Mouse (Mus musculus): ENCODE measurements around the gene Epp13. TPM values are rescaled to one million over a fixed set of nuclear protein-coding genes. Genes with fewer than 3 reads are reported as not detected.
"Not testable (repeated sequence)": the region's sequence is repeated elsewhere in the genome, so short reads cannot be mapped to it uniquely, and the experiment has no call there.

Epp13 gene
- polyA plus RNA-seq (2015; fragmentation: Nextera tagmentation; extraction: Ambion mirVana) = not detected in 2 replicates

DNA sequence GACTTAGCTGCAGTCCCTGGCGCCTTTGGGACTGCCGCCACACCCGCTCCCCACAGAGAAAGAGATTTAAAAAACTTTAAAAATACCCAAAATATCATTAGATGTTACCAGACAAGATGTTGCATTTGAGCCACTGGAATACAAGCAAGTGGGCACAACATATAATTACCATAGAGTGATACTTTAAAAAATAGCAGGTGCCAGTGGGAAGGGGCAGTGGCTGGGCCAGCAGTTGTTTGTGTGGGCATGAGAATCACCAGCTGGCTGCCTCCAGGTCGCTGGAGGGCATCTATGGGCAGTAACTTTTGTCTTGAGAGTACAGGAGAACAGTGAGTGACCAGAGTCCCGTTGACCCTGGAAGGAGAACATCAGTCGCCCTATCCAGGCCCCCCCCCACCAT is at the start of gene Epp13:
TSS of gene Epp13 (plus strand) at position 301 of the 400 bp plus-strand sequence.
- Histone ChIP-seq H3K4me2 (no peak within 1 kb of the TSS), H3K9me3 (replicated peaks) (no peaks in the 10 kb centered on the region), H3K27ac (no peak within 1 kb of the TSS), H3K4me1 (replicated peaks) (no peaks in the 10 kb centered on the region), H3K9ac (no peak within 1 kb of the TSS), H3K27me3 (no peaks in the 10 kb centered on the region), H3K36me3 (no peaks in the 10 kb centered on the region), H3K4me3 (no peak within 1 kb of the TSS)
- WGBS = 79% methylated on average over 6 of the region's 6 CpGs
- ATAC-seq (replicated peaks; ENCODE audit: insufficient number of reproducible peaks, insufficient read depth, low FRiP score, low read depth) = no peak

DNA sequence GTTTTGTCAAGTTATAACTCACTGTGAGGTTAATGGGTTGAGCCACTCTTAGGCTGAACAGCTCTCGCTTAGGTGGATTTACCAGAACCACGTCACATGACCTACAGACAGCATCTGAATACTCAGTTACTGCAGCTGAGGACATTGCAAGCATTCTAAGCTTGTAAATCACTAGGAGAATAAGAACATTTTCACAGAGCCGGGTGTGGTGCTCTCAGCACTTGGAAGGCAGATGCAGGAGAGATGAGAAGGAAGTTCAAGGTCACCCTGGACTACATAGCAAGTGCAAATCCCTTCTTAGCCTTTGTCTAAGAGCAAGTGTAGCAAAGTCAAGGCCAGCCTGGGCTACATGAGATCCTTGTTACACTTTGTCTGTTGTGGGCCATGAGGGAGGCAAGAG is 48.3 kb upstream of the Epp13 start:
- Histone ChIP-seq H3K9ac (no peak overlapping the region), H3K4me3 (no peak overlapping the region), H3K36me3 (no peaks in the 10 kb centered on the region), H3K27me3 (no peaks in the 10 kb centered on the region), H3K4me1 (replicated peaks) (no peaks in the 10 kb centered on the region), H3K9me3 (replicated peaks) (no peaks in the 10 kb centered on the region), H3K27ac (no peak overlapping the region), H3K4me2 (no peak overlapping the region)
- 71% methylated on average over 3 of the region's 3 CpGs for WGBS
- no peak for ATAC-seq (replicated peaks; ENCODE audit: insufficient number of reproducible peaks, insufficient read depth, low FRiP score, low read depth)

DNA sequence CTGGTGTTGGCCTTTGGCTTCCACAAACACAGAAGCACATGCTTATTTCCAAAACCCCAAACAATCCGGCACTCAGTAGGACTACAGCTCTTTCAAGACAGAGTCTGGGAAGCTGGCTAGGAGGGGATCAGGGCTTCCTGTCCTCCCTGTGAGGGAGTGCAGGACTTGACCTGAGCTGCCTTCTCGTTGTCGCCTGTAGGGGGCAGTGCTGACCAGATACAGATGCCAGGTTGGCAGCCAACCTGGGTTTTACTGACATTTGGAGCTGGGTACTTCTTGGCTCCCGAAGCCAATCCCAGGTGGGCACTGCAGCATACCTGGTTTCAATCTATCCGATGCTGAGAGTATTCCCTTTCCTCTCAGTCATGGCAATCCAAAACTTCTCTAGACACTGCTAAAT is 39.4 kb upstream of the Epp13 start:
- H3K4me1 ChIP-seq (replicated peaks) = no peaks in the 10 kb centered on the region
- H3K9me3 ChIP-seq (replicated peaks) = no peaks in the 10 kb centered on the region
- 40% methylated on average over 5 of the region's 5 CpGs for WGBS
- H3K27me3 ChIP-seq = no peaks in the 10 kb centered on the region
- H3K36me3 ChIP-seq = no peaks in the 10 kb centered on the region
- no peak overlapping the region for H3K4me3 ChIP-seq
- no peak overlapping the region for H3K9ac ChIP-seq
- no peak overlapping the region for H3K4me2 ChIP-seq
- ATAC-seq (replicated peaks; ENCODE audit: insufficient number of reproducible peaks, insufficient read depth, low FRiP score, low read depth) = no peak
- H3K27ac ChIP-seq = no peak overlapping the region

DNA sequence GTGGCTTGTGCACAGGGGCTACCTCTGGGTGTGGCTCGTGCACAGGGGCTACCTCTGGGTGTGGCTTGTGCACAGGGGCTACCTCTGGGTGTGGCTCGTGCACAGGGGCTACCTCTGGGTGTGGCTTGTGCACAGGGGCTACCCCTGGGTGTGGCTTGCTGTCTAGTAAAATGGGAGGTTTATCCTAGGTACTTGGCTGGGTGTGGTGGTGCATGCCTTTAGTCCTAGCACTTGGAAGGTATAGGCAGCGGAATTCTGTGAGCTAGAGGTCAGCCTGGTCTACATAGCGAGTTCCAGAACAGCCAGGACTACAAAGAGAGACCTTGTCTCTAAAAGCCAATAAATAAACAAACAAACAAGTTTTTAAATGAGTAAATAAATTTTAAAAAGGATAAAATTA is 37.8 kb upstream of the Epp13 start:
- not testable (repeated sequence) for H3K4me3 ChIP-seq; H3K4me2 ChIP-seq; H3K4me1 ChIP-seq (replicated peaks); H3K9me3 ChIP-seq (replicated peaks); H3K9ac ChIP-seq; H3K27me3 ChIP-seq; H3K27ac ChIP-seq; ATAC-seq (replicated peaks; ENCODE audit: insufficient number of reproducible peaks, insufficient read depth, low FRiP score, low read depth); H3K36me3 ChIP-seq
- WGBS = 73% methylated on average over 4 of the region's 4 CpGs

DNA sequence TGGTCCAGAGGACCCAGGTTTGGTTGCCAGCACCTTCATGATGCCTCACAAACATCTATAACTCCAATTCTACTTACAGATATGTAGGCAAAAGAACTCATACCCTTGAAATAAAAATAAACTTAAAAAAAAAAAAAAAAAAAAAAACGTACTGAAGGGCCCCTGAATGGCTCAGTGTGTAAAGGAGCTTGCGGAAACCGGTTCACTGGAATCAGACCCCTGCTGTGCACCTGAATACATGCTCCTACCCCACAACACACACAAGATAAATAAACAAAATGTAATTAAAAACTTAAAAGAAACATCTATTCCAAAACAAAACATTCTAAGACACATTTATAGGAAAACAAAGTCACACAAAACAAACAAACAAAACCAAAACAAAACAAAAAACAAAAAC is 32.4 kb upstream of the Epp13 start:
- Histone ChIP-seq H3K27me3 (no peaks in the 10 kb centered on the region), H3K4me3 (no peak overlapping the region), H3K4me2 (no peak overlapping the region), H3K4me1 (replicated peaks) (no peaks in the 10 kb centered on the region), H3K27ac (no peak overlapping the region), H3K9me3 (replicated peaks) (no peaks in the 10 kb centered on the region), H3K36me3 (no peaks in the 10 kb centered on the region), H3K9ac (no peak overlapping the region)
- WGBS = 50% methylated on average over 3 of the region's 3 CpGs
- ATAC-seq (replicated peaks; ENCODE audit: insufficient number of reproducible peaks, insufficient read depth, low FRiP score, low read depth) = no peak

DNA sequence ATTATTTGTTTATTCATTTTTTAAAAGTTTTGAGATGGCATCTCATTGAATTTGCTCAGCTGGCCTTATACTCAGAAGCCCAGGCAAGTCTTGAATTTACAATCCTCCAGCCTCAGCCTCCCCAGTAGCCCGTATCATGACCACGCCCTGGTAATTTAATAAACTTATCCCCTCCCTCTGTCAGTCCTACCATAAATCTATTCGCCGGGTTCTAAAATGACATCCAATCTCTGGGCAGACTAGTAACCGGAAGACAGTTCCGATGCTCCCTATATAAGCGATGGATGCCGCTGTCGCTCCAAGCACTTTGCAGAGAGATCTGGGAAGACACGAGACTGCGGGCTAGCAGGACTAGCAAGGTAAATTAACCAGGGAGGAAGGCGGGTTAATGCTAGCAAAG is 30.5 kb upstream of the Epp13 start, which contains the start of gene Zscan5b:
TSS of gene Zscan5b (plus strand) at position 301 of the 400 bp plus-strand sequence.
- Histone ChIP-seq H3K9me3 (replicated peaks) (no peaks in the 10 kb centered on the region), H3K4me1 (replicated peaks) (no peaks in the 10 kb centered on the region), H3K36me3 (no peaks in the 10 kb centered on the region), H3K27me3 (no peaks in the 10 kb centered on the region), H3K27ac (no peak within 1 kb of the TSS), H3K4me3 (no peak within 1 kb of the TSS), H3K4me2 (no peak within 1 kb of the TSS), H3K9ac (no peak within 1 kb of the TSS)
- ATAC-seq (replicated peaks; ENCODE audit: insufficient number of reproducible peaks, insufficient read depth, low FRiP score, low read depth) = no peak
- 90% methylated on average over 12 of the region's 12 CpGs for WGBS

DNA sequence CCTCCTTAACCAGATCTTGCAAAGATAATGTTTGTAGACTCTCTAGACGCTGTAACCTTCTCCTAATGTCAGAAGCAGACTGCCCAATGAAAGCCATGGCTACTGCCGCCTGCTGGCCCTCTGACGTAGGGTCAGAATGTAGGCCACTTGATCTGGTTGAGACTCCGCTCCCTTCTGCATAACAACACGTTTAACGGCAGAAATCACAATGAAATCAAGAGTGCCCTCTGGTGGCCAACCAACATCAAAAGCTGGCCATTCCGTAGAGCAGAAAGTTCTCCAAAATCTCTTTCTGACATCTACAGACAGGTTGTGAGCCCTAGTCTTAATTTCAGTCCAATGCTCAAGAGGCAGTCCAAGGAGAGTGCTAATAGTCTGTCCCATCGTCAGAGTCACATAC is 24.0 kb upstream of the Epp13 start:
- not testable (repeated sequence) for H3K4me2 ChIP-seq; ATAC-seq (replicated peaks; ENCODE audit: insufficient number of reproducible peaks, insufficient read depth, low FRiP score, low read depth); H3K4me1 ChIP-seq (replicated peaks); H3K4me3 ChIP-seq; H3K27me3 ChIP-seq; H3K9ac ChIP-seq; H3K27ac ChIP-seq; H3K9me3 ChIP-seq (replicated peaks); H3K36me3 ChIP-seq
- 56% methylated on average over 8 of the region's 8 CpGs for WGBS

DNA sequence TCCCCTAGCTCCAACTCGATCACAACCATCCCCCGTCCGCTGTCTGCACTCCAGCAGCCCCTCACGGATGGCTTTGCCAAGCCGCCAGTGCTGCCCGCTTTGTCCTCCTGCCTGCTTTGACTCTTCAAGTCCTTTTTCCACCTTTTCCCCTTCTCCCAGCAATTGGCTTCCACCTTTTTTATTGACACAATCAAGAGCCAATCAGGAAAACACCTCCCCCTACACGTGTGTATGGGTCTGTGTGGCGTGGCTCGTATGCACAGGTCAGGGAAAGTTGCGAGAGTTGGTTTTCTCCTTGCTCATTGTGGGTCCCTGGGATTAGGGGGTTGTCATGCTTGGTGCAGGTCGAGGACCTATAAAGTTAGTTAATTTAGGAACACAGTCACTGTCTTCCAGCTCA is 12.7 kb upstream of the Epp13 start:
- Histone ChIP-seq H3K4me3 (no peak overlapping the region), H3K27me3 (no peaks in the 10 kb centered on the region), H3K9ac (no peak overlapping the region), H3K27ac (no peak overlapping the region), H3K4me2 (no peak overlapping the region), H3K36me3 (no peaks in the 10 kb centered on the region), H3K4me1 (replicated peaks) (no peaks in the 10 kb centered on the region), H3K9me3 (replicated peaks) (no peaks in the 10 kb centered on the region)
- WGBS = 42% methylated on average over 11 of the region's 11 CpGs
- ATAC-seq (replicated peaks; ENCODE audit: insufficient number of reproducible peaks, insufficient read depth, low FRiP score, low read depth) = no peak

DNA sequence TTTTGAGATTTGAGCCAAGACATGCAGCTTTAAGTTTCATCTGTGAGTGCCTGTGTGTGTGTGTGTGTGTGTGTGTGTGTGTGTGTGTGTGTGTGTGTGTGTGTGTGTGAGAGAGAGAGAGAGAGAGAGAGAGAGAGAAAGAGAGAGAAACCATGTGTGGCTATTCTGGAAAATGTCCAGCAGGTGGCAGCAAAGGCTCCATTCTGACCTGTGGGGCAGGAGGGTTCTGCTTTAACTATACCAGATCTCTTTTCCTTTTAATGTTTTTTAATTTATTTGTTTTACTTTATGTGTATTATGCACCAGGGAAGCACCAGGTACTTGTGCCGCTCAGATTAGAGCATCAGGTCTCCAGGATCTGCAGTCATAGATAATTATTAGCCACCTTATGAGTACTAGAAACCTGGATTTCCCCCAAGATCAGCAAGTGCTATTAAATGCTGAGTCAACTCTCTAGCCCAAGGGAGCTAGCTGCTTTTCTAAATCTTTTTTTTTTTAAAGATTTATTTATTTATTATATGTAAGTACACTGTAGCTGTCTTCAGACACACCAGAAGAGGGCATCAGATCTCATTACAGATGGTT is 11.6 kb upstream of the Epp13 start:
- H3K27me3 ChIP-seq; H3K4me1 ChIP-seq (replicated peaks); H3K27ac ChIP-seq; ATAC-seq (replicated peaks; ENCODE audit: insufficient number of reproducible peaks, insufficient read depth, low FRiP score, low read depth); H3K9ac ChIP-seq; H3K36me3 ChIP-seq; H3K4me3 ChIP-seq; H3K4me2 ChIP-seq; H3K9me3 ChIP-seq (replicated peaks): not testable (repeated sequence)
- 18% methylated on average over 1 of the region's 1 CpGs for WGBS

DNA sequence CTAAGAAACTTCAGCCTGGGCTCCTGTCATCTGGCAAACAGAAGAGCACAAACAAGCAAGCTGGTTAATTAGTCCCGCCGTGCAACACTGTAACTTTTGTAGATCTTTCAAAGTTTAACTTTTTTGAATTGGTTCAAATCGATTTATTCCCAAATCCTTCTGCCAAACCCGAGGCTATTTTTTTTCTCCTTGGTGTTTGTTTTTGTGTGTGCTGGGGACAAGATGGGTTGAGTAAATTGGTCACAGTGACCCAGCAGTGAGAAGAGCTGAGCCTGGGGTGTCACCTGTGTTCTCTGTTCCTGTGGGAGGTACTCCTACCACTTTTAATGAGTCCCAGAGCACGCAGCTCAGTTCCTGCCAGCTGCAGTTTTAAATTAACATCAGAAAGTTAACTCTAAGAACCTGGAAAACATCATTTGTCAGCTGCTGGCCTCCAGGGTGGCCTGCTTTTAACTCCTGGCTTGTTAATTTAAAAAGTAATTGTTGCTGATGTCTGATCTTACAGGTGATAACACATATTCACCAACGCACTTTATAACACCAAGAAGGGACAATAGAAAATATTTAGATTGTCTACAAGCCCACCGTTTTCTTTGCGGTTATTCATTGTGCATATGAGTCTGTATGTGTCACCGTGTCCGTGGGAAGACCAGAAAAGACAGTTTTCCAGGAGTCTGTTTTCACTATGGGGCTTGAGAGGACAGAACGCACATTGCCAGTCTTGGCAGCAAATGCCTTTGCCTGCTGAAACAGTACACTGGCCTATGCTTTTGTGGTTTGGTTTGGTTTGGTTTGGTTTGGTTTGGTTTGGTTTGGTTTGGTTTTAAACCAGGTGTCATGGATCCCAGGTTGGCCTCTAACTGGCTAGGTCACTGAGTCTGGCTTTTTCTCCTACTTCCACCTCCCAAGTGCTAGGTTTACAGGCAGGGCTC is 7.9 kb upstream of the Epp13 start:
- no peaks in the 10 kb centered on the region for H3K27me3 ChIP-seq
- no peaks in the 10 kb centered on the region for H3K36me3 ChIP-seq
- 31% methylated on average over 11 of the region's 11 CpGs for WGBS

DNA sequence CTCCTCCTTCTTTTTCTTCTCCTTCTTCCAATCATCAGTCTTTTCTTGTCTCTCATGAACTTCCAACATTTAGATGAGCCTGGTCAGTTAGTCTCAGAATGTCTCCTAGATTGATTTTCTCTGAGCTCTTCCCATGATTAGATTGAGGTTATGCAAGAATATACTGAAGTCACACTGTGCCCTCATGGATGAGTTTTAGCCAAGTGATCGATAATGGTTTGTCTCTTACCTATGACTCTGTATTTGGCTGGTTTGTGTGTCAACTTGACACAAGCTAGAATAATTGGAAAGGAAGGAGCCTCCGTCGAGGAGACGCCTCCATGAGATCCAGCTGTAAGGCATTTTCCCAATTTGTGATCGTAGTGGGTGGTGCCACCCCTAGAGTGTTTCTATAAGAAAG is 1.9 kb downstream of the Epp13 start:
- 76% methylated on average over 5 of the region's 5 CpGs for WGBS
- ATAC-seq (replicated peaks; ENCODE audit: insufficient number of reproducible peaks, insufficient read depth, low FRiP score, low read depth) = no peak
- no peaks in the 10 kb centered on the region for H3K36me3 ChIP-seq

More for the DNA sequence above, 7.9 kb upstream of the Epp13 start:
- H3K4me2 ChIP-seq = no peak overlapping the region
- H3K9ac ChIP-seq = no peak overlapping the region
- H3K9me3 ChIP-seq (replicated peaks) = no peaks in the 10 kb centered on the region
- H3K27ac ChIP-seq = no peak overlapping the region
- no peak for ATAC-seq (replicated peaks; ENCODE audit: insufficient number of reproducible peaks, insufficient read depth, low FRiP score, low read depth)
- H3K4me3 ChIP-seq = no peak overlapping the region
- H3K4me1 ChIP-seq (replicated peaks) = no peaks in the 10 kb centered on the region

DNA sequence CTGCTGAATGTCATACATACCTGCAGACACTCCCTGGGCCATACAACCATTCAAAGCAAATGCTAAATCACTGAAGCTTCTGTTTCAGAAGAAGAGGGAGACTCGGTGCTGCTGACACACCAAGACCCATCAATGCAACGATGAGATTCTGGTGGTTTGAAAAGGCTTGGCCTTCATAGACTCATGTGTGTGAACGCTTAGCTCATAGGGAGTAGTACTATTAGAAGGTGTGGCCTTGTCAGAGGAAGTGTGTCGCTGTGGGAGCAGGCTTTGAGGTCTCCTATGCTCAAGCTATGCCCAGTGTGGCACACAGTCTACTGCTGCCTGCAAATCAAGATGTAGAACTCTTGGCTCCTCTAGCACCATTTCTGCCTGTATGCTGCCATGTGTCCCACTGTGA is 4.9 kb downstream of the Epp13 start:
- no peaks in the 10 kb centered on the region for H3K9me3 ChIP-seq (replicated peaks)
- H3K27me3 ChIP-seq = no peaks in the 10 kb centered on the region
- H3K9ac ChIP-seq = no peak overlapping the region
- no peak overlapping the region for H3K4me3 ChIP-seq
- no peaks in the 10 kb centered on the region for H3K4me1 ChIP-seq (replicated peaks)
- no peak overlapping the region for H3K4me2 ChIP-seq
- H3K27ac ChIP-seq = no peak overlapping the region
- H3K36me3 ChIP-seq = no peaks in the 10 kb centered on the region
- WGBS = 67% methylated on average over 4 of the region's 4 CpGs
- no peak for ATAC-seq (replicated peaks; ENCODE audit: insufficient number of reproducible peaks, insufficient read depth, low FRiP score, low read depth)

More for the DNA sequence above, 1.9 kb downstream of the Epp13 start:
- Histone ChIP-seq H3K27ac (no peak overlapping the region), H3K27me3 (no peaks in the 10 kb centered on the region), H3K4me2 (no peak overlapping the region), H3K4me3 (no peak overlapping the region), H3K4me1 (replicated peaks) (no peaks in the 10 kb centered on the region), H3K9me3 (replicated peaks) (no peaks in the 10 kb centered on the region), H3K9ac (no peak overlapping the region)
